Mouse (Mus musculus) liver, embryonic 12.5 days (tissue): ENCODE data around the gene Col11a2. TPM values are rescaled to one million over a fixed set of nuclear protein-coding genes. Genes with fewer than 3 reads are reported as not detected.

Experiments used
- ATAC-seq: fragments of 200-750 bp; cut with Nextera tagmentation; 2 replicates; pipeline ENCODE4 v1.8.0; 2017; ENCODE audit warnings: moderate number of reproducible peaks, mild to moderate bottlenecking, moderate library complexity
- H3K27ac ChIP-seq: fragments of 300-500 bp; sonication (generic); 2 replicates; pipeline ENCODE4 v1.5.1; 2016; ENCODE audit warnings: mild to moderate bottlenecking
- H3K27me3 ChIP-seq: fragments of 300-500 bp; sonication (generic); replicated peaks from 2 replicates; pipeline ENCODE4 v1.6.1; 2016; ENCODE audit warnings: mild to moderate bottlenecking, moderate library complexity
- H3K36me3 ChIP-seq: fragments of 300-500 bp; sonication (generic); 2 replicates; pipeline ENCODE4 v1.6.1; 2016; ENCODE audit warnings: mild to moderate bottlenecking, moderate library complexity
- H3K4me1 ChIP-seq: fragments of 300-500 bp; sonication (generic); 2 replicates; pipeline ENCODE4 v1.6.1; 2016
- H3K4me2 ChIP-seq: fragments of 300-500 bp; sonication (generic); 2 replicates; pipeline ENCODE4 v1.6.1; 2016; ENCODE audit warnings: mild to moderate bottlenecking, moderate library complexity
- H3K4me3 ChIP-seq: fragments of 300-500 bp; sonication (generic); 2 replicates; pipeline ENCODE4 v1.5.1; 2016; ENCODE audit warnings: mild to moderate bottlenecking, moderate library complexity
- H3K9ac ChIP-seq: fragments of 300-500 bp; sonication (generic); 2 replicates; pipeline ENCODE4 v1.6.1; 2016; ENCODE audit warnings: mild to moderate bottlenecking, moderate library complexity
- H3K9me3 ChIP-seq: fragments of 300-500 bp; sonication (generic); replicated peaks from 2 replicates; pipeline ENCODE4 v1.6.1; 2016; ENCODE audit warnings: mild to moderate bottlenecking, moderate library complexity
- WGBS: fragments of 180-500 bp; shearing (Covaris S2); methylation state at CpG from one replicate; pipeline ENCODE4 v1.1.7; 2016; ENCODE audit not compliant: insufficient replicate concordance; 5-methylcytosine and 5-hydroxymethylcytosine counted together
- polyA plus RNA-seq: library from polyadenylated mRNA; unstranded; fragments of >200 nt; fragmentation: Nextera tagmentation; extraction: Ambion mirVana; gene quantifications from 2 replicates; pipeline ENCODE4 v1.2.1, GENCODE M21; 2016

Col11a2 gene
- polyA plus RNA-seq, 1 experiment from 2014 or later: 0.37 TPM

- Histone ChIP-seq H3K27me3 (peaks cover 18% of the 10 kb centered on the region), H3K9ac (no peak overlapping the region), H3K36me3 (no peaks in the 10 kb centered on the region), H3K4me3 (no peak overlapping the region), H3K27ac (no peak overlapping the region), H3K4me1 (peaks cover 7% of the 10 kb centered on the region), H3K9me3 (no peaks in the 10 kb centered on the region), H3K4me2 (no peak overlapping the region)
- 30% methylated on average over 10 of the region's 10 CpGs for WGBS
- ATAC-seq: no peak
Measured at GRCm38 (mm10) chr17:34098709-34099479, 59.7 kb downstream of the Col11a2 start.

GRCm38 (mm10) chr17:34099531-34099930 lies 60.3 kb downstream of the Col11a2 start:
- H3K27me3 ChIP-seq: peaks cover 14% of the 10 kb centered on the region
- no peak overlapping the region for H3K9ac ChIP-seq
- WGBS: 67% methylated on average over 5 of the region's 5 CpGs
- ATAC-seq: no peak
- no peak overlapping the region for H3K4me3 ChIP-seq
- no peak overlapping the region for H3K27ac ChIP-seq
- H3K9me3 ChIP-seq: no peaks in the 10 kb centered on the region
- H3K4me2 ChIP-seq: no peak overlapping the region
- no peaks in the 10 kb centered on the region for H3K36me3 ChIP-seq
- peaks cover 7% of the 10 kb centered on the region for H3K4me1 ChIP-seq

GRCm38 (mm10) chr17:34101185-34101584 lies 61.9 kb downstream of the Col11a2 start:
- no peaks in the 10 kb centered on the region for H3K9me3 ChIP-seq
- WGBS: 16% methylated on average over 5 of the region's 5 CpGs
- H3K27me3 ChIP-seq: 0 out of 2 replicates have a peak, but pooled peaks cover 3% of the 10 kb centered on the region
- peaks cover 7% of the 10 kb centered on the region for H3K4me1 ChIP-seq
- peak; percentile 44 for ATAC-seq
- H3K27ac ChIP-seq: no peak overlapping the region
- H3K4me3 ChIP-seq: no peak overlapping the region
- H3K4me2 ChIP-seq: peak overlapping the region; percentile 54; the same call in 1 of the 2 replicates
- H3K9ac ChIP-seq: no peak overlapping the region
- H3K36me3 ChIP-seq: no peaks in the 10 kb centered on the region

GRCm38 (mm10) chr17:34101604-34102032 lies 62.4 kb downstream of the Col11a2 start:
- H3K9me3 ChIP-seq: no peaks in the 10 kb centered on the region
- H3K4me3 ChIP-seq: peak overlapping the region; percentile 28; the same call in 1 of the 2 replicates
- WGBS: 3% methylated on average over 12 of the region's 12 CpGs
- H3K27me3 ChIP-seq: 0 out of 2 replicates have a peak, but pooled peaks cover 3% of the 10 kb centered on the region
- H3K9ac ChIP-seq: no peak overlapping the region
- peaks cover 7% of the 10 kb centered on the region for H3K4me1 ChIP-seq
- ATAC-seq: peak; percentile 82
- no peaks in the 10 kb centered on the region for H3K36me3 ChIP-seq
- H3K27ac ChIP-seq: no peak overlapping the region
- peak overlapping the region; percentile 54 for H3K4me2 ChIP-seq

GRCm38 (mm10) chr17:34102831-34103230 lies 63.6 kb downstream of the Col11a2 start:
- Histone ChIP-seq H3K27me3 (0 out of 2 replicates have a peak, but pooled peaks cover 3% of the 10 kb centered on the region), H3K36me3 (no peaks in the 10 kb centered on the region), H3K9me3 (no peaks in the 10 kb centered on the region), H3K9ac (no peak overlapping the region), H3K27ac (no peak overlapping the region), H3K4me2 (no peak overlapping the region), H3K4me3 (no peak overlapping the region), H3K4me1 (peaks cover 7% of the 10 kb centered on the region)
- WGBS: 63% methylated on average over 6 of the region's 6 CpGs
- no peak for ATAC-seq

GRCm38 (mm10) chr17:34104804-34105203 lies 65.6 kb downstream of the Col11a2 start:
- Histone ChIP-seq H3K27ac (no peak overlapping the region), H3K9ac (no peak overlapping the region), H3K4me3 (no peak overlapping the region), H3K4me2 (no peak overlapping the region), H3K27me3 (0 out of 2 replicates have a peak, but pooled peaks cover 3% of the 10 kb centered on the region), H3K4me1 (peaks cover 7% of the 10 kb centered on the region), H3K9me3 (no peaks in the 10 kb centered on the region), H3K36me3 (peaks cover 10% of the 10 kb centered on the region)
- ATAC-seq: no peak
- 73% methylated on average over 9 of the region's 9 CpGs for WGBS

- Histone ChIP-seq H3K9ac (no peak overlapping the region), H3K4me3 (no peak overlapping the region), H3K4me2 (no peak overlapping the region), H3K36me3 (peaks cover 28% of the 10 kb centered on the region), H3K27me3 (0 out of 2 replicates have a peak, but pooled peaks cover 3% of the 10 kb centered on the region), H3K4me1 (peaks cover 7% of the 10 kb centered on the region), H3K9me3 (no peaks in the 10 kb centered on the region), H3K27ac (no peak overlapping the region)
- WGBS: 75% methylated on average over 7 of the region's 7 CpGs
- ATAC-seq: no peak
Measured at GRCm38 (mm10) chr17:34106555-34106954, 67.3 kb downstream of the Col11a2 start.

GRCm38 (mm10) chr17:34107109-34107867 lies 68.1 kb downstream of the Col11a2 start:
- WGBS: 74% methylated on average over 7 of the region's 7 CpGs
- Histone ChIP-seq H3K4me2 (no peak overlapping the region), H3K9me3 (no peaks in the 10 kb centered on the region), H3K9ac (no peak overlapping the region), H3K4me1 (no peaks in the 10 kb centered on the region), H3K36me3 (peaks cover 35% of the 10 kb centered on the region), H3K27me3 (0 out of 2 replicates have a peak, but pooled peaks cover 3% of the 10 kb centered on the region), H3K4me3 (no peak overlapping the region), H3K27ac (no peak overlapping the region)
- ATAC-seq: no peak

GRCm38 (mm10) chr17:34108460-34108859 lies 69.2 kb downstream of the Col11a2 start:
- Histone ChIP-seq H3K4me3 (no peak overlapping the region), H3K9me3 (no peaks in the 10 kb centered on the region), H3K27me3 (0 out of 2 replicates have a peak, but pooled peaks cover 3% of the 10 kb centered on the region), H3K27ac (no peak overlapping the region), H3K36me3 (peaks cover 47% of the 10 kb centered on the region), H3K9ac (no peak overlapping the region), H3K4me2 (no peak overlapping the region), H3K4me1 (no peaks in the 10 kb centered on the region)
- ATAC-seq: no peak
- WGBS: 84% methylated on average over 5 of the region's 6 CpGs

GRCm38 (mm10) chr17:34109038-34109805 lies 70.0 kb downstream of the Col11a2 start:
- 75% methylated on average over 14 of the region's 14 CpGs for WGBS
- Histone ChIP-seq H3K4me2 (no peak overlapping the region), H3K4me1 (0 out of 2 replicates have a peak, but pooled peaks cover 3% of the 10 kb centered on the region), H3K4me3 (no peak overlapping the region), H3K9me3 (no peaks in the 10 kb centered on the region), H3K27ac (no peak overlapping the region), H3K27me3 (0 out of 2 replicates have a peak, but pooled peaks cover 3% of the 10 kb centered on the region), H3K36me3 (peaks cover 54% of the 10 kb centered on the region), H3K9ac (no peak overlapping the region)
- ATAC-seq: peak; percentile 19; the same call in 1 of the 2 replicates

- Histone ChIP-seq H3K36me3 (peaks cover 60% of the 10 kb centered on the region), H3K27ac (no peak overlapping the region), H3K4me3 (no peak overlapping the region), H3K9me3 (no peaks in the 10 kb centered on the region), H3K27me3 (no peaks in the 10 kb centered on the region), H3K4me2 (no peak overlapping the region), H3K9ac (no peak overlapping the region), H3K4me1 (peaks cover 7% of the 10 kb centered on the region; the same call in 1 of the 2 replicates)
- ATAC-seq: peak; percentile 25; the same call in 1 of the 2 replicates
- WGBS: 59% methylated on average over 3 of the region's 3 CpGs
Measured at GRCm38 (mm10) chr17:34109806-34110195, 70.6 kb downstream of the Col11a2 start.
